Mouse (Mus musculus): ENCODE results near the gene Il1rl1.

Il1rl1 gene

DNA sequence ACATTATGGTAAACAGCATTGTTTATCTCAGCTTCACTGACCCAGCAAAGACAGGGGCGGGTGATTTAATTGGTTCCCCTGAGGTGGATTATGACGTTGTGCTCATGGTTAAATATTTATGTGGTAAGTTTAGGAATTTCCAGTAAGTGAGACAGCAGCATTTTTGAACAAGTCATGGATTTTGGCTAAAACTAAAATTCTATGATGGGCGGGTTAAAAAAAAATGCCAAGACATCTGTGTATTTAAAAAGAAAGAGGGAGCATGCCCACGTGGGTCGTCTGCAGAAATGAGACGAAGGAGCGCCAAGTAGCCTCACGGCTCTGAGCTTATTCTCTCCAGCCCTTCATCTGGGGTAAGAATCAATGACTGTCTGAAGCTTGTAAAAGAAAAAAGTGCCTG is 10.1 kb downstream of the Il1rl1 start:
- no peak for DNase-seq (ENCODE audit: low read depth)

DNA sequence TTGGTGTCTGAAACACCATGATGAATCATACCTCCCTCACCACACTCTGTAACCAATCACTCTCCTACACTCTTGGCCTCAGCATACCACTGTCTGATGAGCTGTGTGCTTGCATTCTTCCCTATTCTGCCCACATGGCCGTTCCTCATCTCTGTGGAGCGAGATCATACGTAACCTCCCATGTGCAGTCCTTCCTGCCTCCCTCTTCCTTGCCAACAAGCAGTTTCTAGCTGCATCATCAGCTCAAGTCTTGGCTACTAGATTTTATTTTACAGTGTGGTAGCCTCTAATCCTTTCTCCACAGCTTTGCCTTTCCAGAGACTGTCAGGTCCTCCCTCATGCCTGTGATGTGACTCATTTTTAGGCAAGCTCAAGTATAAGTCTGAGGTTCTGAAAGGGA is 15.4 kb downstream of the Il1rl1 start:
- no peak for DNase-seq (ENCODE audit: low read depth)

DNA sequence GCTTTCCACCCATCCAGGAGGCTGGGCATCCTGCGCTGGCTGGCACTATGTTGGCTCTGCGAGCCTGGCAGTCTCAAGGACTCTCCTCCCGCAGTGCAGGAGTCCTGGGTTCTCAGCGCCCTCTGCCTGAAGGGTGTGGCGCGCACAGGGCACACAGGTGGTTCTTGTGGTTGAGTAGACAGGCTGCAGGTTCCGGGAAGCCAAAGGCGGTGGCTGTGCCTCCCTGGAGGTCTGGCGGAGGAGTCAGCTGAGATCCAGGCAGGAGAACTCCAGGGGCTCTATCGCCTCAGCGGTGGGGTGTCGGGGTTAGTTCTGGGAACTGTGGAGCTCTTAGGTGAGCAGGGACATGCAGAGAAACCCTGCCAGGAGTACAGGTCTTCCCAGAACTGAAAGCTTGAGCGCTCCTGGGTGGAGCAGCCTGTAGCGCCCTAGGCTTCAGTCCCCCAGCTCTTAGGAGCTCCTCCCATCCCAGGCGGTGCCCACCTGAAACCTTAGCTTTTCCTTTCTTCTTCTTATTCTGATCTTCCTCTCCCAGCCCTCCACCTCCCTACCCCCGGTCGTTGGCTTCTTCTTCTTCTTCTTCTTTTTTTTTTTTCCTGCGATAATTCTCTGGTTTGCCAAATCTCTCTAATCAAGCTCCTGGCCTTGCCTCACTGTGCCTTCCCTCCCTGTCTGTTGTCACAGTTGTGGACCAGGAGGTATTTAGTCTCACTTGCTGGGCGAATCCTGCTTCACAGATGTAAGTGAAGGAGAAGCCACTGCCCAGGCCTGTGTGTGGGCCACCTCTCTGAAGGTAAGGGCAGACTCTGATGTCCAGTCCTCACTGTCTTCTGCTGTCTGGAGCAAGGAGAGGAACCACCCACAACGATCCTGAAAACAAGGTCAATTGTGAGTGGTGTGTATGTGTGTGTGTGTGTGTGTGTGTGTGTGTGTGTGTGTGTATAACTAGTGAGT is 36.4 kb downstream of the Il1rl1 start, which contains the start of gene Il18r1:
Gene Il18r1 (plus strand): TSS at position 76 of the 954 bp plus-strand sequence.
- DNase-seq (ENCODE audit: low read depth): no peak

DNA sequence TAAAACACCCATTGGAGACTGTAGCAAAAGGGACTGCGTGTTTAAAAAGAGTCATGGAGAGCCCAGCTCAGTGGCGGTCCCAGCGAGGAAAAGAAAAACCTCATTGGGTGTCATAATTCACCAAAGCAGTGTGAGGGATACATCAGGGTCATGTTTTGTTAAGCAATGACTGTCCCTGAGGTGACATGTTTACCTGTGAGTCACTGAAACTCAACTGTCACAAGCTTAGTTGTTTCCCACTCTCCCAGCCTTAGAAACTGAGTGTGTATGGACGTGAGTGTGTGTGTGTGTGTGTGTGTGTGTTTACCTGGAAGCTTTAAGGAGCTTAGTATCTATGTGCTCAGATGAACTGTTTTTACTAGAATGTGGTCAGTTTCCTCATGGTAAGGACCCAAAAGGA is 37.9 kb downstream of the Il1rl1 start:
- DNase-seq (ENCODE audit: low read depth): no peak

DNA sequence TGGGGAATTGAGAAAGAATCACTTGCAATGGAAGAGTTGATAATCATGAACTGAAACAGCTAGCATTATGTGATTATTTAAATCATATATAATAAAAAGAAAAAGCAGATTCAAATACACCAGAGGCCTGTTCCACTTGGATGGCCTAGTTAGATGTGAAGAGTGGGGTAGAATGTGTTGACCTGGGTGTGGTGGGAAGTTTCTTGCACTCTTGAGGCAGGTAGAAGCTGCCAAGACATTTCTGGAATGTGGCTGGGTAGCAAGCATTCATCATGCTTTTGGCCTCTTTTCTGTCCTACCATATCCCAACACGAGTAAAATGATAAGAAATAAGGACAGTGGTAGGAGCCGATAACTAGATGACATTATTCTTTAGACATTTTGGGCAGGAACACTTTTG is 39.4 kb downstream of the Il1rl1 start:
- DNase-seq (ENCODE audit: low read depth): no peak

DNA sequence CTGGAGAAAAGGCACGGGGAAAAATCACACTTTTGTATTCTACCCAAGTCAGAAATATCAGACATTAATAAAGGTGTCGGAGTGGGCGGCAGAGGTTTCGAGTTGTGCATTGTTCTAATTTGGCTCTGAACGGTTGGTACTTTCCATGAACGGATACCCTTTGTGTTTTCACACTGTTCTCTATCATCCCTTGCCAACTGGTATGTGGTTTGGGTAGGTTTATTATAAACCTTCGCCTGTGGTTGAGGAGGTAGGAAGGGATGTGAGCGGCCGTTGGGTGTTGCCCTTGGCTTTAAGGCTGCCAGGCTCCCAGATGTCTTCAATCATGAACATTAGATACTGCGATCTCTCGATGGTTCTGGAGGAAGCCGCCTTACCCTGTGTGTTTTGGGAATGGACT is 40.5 kb downstream of the Il1rl1 start:
- no peak for DNase-seq (ENCODE audit: low read depth)

DNA sequence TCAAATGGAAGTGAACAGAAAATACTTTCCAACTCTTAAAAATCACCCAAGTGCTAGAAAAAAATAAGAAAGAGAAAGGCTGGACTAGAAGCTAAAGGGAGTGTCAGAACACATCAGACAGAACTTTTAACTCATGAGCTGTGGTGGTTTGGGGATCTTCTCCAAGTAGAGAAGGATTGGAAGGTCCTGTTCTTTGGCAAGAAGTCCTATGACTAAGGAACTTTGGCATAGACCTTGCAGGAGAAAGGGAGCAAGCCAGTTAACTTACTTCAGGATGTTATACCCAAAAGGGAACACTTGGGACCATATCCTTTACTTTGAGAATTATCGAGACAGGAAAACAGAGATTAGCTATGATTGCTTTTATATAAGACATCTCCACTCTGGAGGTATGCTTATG is 43.0 kb downstream of the Il1rl1 start:
- no peak for DNase-seq (ENCODE audit: low read depth)

DNA sequence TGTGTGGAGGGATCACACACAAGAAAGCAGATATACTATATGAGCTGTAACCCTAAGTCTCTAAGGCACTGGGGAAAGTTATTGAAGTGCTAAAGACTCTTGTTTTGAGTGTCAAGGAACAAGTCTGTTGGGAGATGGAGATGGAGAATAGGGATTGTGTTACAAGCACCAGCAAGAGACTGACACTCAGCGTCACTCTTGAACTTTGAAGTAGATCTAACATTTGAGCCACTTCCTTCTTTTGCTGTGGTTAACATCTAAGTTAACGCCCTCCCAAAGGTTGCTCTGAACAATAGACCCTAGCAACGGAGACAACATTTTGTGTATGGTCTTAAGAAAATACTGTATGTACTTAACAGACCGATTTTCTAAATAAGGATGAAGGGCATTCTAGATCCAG is 44.3 kb downstream of the Il1rl1 start:
- DNase-seq (ENCODE audit: low read depth): no peak

DNA sequence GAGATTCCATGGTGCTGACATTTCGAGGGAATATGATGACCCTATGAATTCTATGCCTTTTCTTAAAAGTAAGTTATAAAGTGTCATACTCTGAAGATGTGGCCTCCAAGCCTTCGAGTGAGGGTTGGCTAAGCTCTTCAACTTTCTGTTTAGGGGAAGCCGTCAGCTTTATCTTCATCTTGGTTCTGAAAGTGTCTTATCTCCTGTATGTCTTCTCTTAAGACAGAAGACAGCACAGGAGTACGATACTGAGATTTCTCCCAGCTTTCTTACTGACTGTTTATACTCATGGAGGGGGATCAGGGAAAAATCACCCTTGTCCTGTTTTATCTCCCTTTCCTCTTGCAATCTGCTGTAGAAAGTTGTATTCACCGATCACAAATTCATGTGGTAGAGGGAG is 45.0 kb downstream of the Il1rl1 start:
- DNase-seq (ENCODE audit: low read depth): no peak

DNA sequence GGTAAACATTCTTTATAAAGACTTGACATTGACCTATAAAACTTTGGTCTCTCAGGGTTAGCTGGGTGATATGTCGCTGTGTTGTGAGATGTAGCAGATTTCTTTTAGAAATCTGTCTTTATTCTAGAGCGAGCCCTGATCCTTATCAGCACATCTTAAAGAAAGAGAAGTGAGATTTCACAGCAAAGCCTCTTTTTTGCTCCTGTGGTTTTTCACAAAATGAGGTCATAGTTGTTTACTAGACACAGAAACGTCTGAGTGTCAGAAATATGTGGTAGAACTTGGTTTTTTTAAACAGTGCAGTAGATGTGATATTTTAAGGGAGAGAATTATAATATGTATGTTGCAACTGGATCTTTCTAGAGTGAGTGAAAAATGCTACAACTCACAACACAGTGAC is 46.3 kb downstream of the Il1rl1 start:
- DNase-seq (ENCODE audit: low read depth): peak; percentile 25

DNA sequence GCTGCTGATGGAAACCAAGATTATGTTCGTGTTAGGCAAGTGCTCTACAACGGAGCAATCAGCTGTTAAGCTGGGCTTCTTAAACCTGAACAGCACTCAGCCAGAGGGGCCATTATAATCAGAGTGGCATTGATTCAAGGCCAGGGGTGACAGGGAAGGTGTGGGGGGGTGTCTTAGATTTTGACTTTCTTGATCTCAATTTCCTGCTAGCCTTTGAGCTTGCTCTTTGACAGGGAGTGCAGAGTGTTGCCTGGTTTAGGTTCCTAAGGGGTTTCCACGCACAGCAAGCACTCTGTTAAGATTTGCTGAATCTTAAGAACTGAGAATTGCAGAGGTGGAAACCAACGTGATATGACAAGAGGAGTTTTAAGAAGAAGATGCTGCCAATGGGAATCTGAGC is 47.4 kb downstream of the Il1rl1 start:
- DNase-seq (ENCODE audit: low read depth): no peak

DNA sequence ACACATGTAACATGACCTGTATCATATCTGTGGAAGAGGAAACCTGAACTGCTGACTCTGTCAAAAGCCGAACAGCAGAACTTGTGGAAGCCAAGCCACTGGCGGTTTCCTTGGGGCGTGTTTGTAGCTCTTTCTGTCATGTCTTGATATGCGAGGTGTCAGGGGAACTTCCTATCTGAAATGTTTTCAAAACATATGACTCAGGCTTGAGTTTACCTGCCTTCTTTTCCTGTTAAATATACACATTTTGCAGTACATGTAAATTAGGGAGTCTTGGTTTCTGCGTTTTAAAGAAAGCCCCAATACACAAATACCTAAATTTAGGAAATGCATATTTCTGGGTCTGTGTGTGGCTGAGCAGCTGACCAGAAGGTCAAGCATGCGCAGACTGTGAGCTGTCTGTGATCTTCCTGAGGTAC is 50.1 kb downstream of the Il1rl1 start:
- DNase-seq (ENCODE audit: low read depth): no peak

DNA sequence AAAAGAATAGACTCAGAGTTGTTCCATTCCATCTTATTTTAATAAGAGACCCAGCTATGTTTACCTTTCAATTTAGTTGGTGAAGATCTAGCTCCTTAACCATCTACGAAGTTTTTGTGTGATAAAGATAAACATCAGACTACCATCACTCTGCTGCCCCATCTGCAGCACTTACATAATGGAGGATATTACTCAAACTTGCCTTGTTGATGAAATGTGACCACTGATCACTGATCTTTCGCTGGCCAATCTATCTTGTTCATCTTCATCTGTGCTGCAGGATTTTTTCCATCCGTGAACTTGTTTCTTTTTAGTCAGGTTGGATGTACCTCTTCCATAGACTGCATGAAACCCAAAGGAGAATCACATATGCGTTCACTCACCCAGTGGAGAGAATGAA is 65.2 kb downstream of the Il1rl1 start:
- no peak for DNase-seq (ENCODE audit: low read depth)

DNA sequence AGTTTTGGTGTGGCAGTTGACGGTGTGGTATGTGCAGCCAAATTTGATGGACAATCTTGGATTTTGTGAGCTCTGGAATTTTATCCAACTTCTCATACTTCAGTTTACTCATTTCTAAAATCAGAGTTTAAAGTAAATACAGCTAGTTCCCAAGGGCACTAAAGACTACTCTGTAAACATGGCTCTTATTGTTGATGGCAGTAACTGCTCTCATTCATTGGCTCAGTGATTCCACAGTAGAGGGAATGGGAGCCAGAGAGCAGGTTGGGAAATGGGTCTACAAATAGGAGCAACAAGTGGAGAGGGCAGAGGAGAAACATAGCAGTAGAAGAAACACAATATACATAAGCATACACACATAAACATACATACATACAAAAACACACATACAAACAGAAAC is 70.3 kb downstream of the Il1rl1 start:
- no peak for DNase-seq (ENCODE audit: low read depth)

DNA sequence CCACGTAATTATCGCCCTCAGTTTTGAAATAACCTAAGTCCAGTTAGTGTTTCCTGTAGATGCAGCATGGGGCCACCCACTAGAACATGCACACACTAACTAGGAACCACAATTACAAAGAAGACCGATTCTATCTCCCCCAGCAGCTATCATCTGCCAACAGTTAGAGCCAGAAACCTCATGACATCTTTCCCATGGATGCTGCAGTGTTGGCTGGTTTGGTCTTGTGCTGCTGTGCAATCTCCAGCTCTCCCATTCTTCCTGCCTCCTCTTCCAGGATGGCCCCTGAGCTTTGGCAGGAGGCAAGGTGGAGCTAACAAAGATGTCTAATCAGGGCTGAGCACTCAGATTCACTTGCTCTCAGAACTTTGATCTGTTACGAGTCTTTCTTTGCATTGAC is 71.8 kb downstream of the Il1rl1 start:
- no peak for DNase-seq (ENCODE audit: low read depth)

DNA sequence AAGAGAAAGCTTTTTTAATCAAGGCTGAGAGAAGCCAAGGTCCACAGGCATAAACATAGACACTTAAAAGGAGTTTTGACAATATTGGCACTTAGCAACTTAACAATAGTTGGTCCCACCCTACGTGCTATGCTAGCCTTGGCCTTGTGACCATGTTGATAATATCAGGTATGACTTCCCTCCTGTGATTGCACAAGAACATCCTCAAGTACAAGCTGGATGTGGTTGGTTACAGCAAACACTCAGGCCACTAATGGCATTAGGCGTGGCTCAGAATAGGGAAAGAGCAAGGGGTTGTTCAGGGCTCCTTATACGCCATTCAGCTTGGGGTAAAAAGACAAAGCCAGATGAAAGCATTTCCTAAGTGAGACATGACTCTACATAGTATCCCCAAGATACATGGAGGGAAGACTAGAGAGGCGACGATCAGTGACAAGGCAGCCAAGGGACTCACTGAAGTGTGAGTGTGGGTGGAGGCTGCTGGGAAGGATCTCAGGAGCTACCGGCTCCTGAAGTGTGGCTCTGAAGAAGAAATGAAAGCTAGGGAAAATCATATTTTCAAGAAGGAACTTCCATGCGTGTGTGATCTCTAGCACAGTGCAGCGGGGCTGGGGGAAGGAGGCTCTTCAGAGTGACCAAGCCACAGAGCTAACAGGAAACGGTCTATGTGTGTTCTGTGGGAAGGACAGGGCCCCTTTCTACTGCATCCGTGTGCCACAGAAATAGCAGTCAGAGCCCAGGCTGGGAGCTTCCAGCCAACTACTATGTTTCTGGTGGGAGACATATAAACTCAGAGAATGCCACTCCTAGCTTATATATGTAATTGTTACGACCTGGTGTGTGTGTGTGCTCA is 72.4 kb downstream of the Il1rl1 start:
- no peak for DNase-seq (ENCODE audit: low read depth)

DNA sequence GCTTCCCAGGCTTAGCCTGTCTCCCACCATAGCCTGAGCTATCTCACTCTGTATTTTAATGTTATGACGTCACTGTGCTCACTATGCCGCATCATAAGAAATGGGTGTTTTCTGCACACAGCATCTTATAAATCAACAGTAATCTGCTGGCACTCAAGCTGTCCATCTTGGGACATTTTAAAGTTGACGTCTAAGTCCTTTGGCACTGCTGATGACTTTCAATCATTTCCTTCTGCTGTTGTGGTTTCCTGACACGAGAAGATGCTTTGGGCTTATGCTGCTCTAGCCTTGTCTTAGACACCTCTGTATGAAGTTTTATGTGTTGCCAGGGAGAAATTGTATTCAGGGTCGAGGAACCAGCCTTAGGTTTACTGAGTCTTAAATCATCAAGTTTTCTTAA is 75.2 kb downstream of the Il1rl1 start:
- DNase-seq (ENCODE audit: low read depth): no peak

All from c-Kit-positive CD71-negative TER-119-negative erythroid progenitor cells, embryonic 14.5 days (primary cell).